Mouse (Mus musculus) MEL (cell line): ENCODE results near the gene Ano8. TPM values are rescaled to one million over a fixed set of nuclear protein-coding genes. Genes with fewer than 3 reads are reported as not detected.

ENCODE experiments used
- DNase-seq: peaks from one replicate; pipeline ENCODE4 v3.0.0; 2011; ENCODE audit warnings: low read depth, low spot score
- H3K27ac ChIP-seq: 2 replicates; pipeline ENCODE4 v1.5.1; 2012; ENCODE audit warnings: low read depth, mild to moderate bottlenecking, control low read depth, low read length, moderate library complexity; ENCODE audit not compliant: control insufficient read depth
- H3K27me3 ChIP-seq, 2 experiments: fragments of 150-350 bp in 1 of 2; sonication (generic) in 1 of 2; 2 replicates each; pipeline ENCODE4 v1.6.1; 2012; ENCODE audit warnings: low read length in 2 of 2, mild to moderate bottlenecking in 2 of 2, improper control_type of control experiment in 1 of 2, moderate library complexity in 1 of 2; ENCODE audit not compliant: insufficient read depth in 2 of 2, control insufficient read depth in 1 of 2
- H3K36me3 ChIP-seq, 2 experiments: 2 replicates each; pipeline ENCODE4 v1.6.1; 2012 to 2014; ENCODE audit warnings: low read length in 2 of 2, improper control_type of control experiment in 1 of 2, inconsistent platforms in 1 of 2, mild to moderate bottlenecking in 1 of 2; ENCODE audit not compliant: insufficient read depth in 2 of 2, control insufficient read depth in 1 of 2
- H3K4me1 ChIP-seq, 2 experiments: fragments of 150-350 bp in 1 of 2; sonication (generic) in 1 of 2; 2 replicates each; pipeline ENCODE4 v1.6.1; 2012; ENCODE audit warnings: low read length in 2 of 2, improper control_type of control experiment in 1 of 2, mild to moderate bottlenecking in 1 of 2; ENCODE audit not compliant: insufficient read depth in 2 of 2, control insufficient read depth in 1 of 2
- H3K4me3 ChIP-seq, 2 experiments: fragments of 150-350 bp in 1 of 2; sonication (generic) in 1 of 2; 2 replicates each; pipeline ENCODE4 v1.5.1; 2012; ENCODE audit warnings: low read depth in 2 of 2, low read length in 2 of 2, mild to moderate bottlenecking in 2 of 2, moderate library complexity in 2 of 2, control low read depth in 1 of 2, improper control_type of control experiment in 1 of 2; ENCODE audit not compliant: control insufficient read depth in 1 of 2, insufficient read depth in 1 of 2
- H3K79me2 ChIP-seq: 2 replicates; pipeline ENCODE4 v1.6.1; 2012; ENCODE audit warnings: mild to moderate bottlenecking, low read length, moderate library complexity; ENCODE audit not compliant: control insufficient read depth, poor library complexity, insufficient read depth
- H3K9ac ChIP-seq: 2 replicates; pipeline ENCODE4 v1.6.1; 2012; ENCODE audit warnings: low read depth, mild to moderate bottlenecking, control low read depth, low read length, moderate library complexity; ENCODE audit not compliant: control insufficient read depth, poor library complexity, severe bottlenecking
- H3K9me3 ChIP-seq: fragments of 150-350 bp; sonication (generic); replicated peaks from 2 replicates; pipeline ENCODE4 v1.6.1; 2012; ENCODE audit warnings: mild to moderate bottlenecking, low read length, improper control_type of control experiment, moderate library complexity; ENCODE audit not compliant: insufficient read depth
- BHLHE40 ChIP-seq: IDR thresholded peaks from 2 replicates; pipeline ENCODE4 v1.6.1; 2012; ENCODE audit warnings: low read depth, mild to moderate bottlenecking, inconsistent platforms, low read length, improper control_type of control experiment, borderline replicate concordance
- CHD1 ChIP-seq: IDR thresholded peaks from 2 replicates; pipeline ENCODE4 v1.6.1; 2012; ENCODE audit warnings: low read depth, mild to moderate bottlenecking, inconsistent platforms, low read length, improper control_type of control experiment
- EP300 ChIP-seq, 2 experiments: IDR thresholded peaks; 2 replicates each; pipeline ENCODE4 v1.6.1; 2011; ENCODE audit warnings: improper control_type of control experiment in 2 of 2, low read length in 2 of 2, low read depth in 1 of 2, mild to moderate bottlenecking in 1 of 2
- ETS1 ChIP-seq: IDR thresholded peaks from 2 replicates; pipeline ENCODE4 v1.6.1; 2012; ENCODE audit warnings: low read depth, mild to moderate bottlenecking, inconsistent platforms, low read length, improper control_type of control experiment, moderate library complexity
- HCFC1 ChIP-seq: IDR thresholded peaks from 2 replicates; pipeline ENCODE4 v1.6.1; 2012; ENCODE audit warnings: low read depth, mild to moderate bottlenecking, inconsistent platforms, low read length, improper control_type of control experiment, moderate library complexity
- JUND ChIP-seq: IDR thresholded peaks from 2 replicates; pipeline ENCODE4 v1.6.1; 2011; ENCODE audit warnings: low read depth, mild to moderate bottlenecking, improper control_type of control experiment, low read length
- MAX ChIP-seq: IDR thresholded peaks from 2 replicates; pipeline ENCODE4 v1.6.1; 2011; ENCODE audit warnings: low read length, improper control_type of control experiment
- MAZ ChIP-seq: IDR thresholded peaks from 2 replicates; pipeline ENCODE4 v1.6.1; 2012; ENCODE audit warnings: low read depth, mild to moderate bottlenecking, inconsistent platforms, low read length, improper control_type of control experiment
- MEF2A ChIP-seq: IDR thresholded peaks from 2 replicates; pipeline ENCODE4 v1.6.1; 2014; ENCODE audit warnings: low read depth, mild to moderate bottlenecking, inconsistent platforms, low read length, improper control_type of control experiment; ENCODE audit not compliant: poor library complexity, insufficient replicate concordance, severe bottlenecking; ENCODE audit errors: extremely low read depth
- NELFE ChIP-seq: IDR thresholded peaks from 2 replicates; pipeline ENCODE4 v1.6.1; 2011; ENCODE audit warnings: low read depth, low read length, improper control_type of control experiment
- NRF1 ChIP-seq: IDR thresholded peaks from 2 replicates; pipeline ENCODE4 v1.6.1; 2014; ENCODE audit warnings: low read depth, mild to moderate bottlenecking, inconsistent platforms, low read length, improper control_type of control experiment, moderate library complexity; ENCODE audit not compliant: poor library complexity, insufficient read depth, severe bottlenecking
- RAD21 ChIP-seq: IDR thresholded peaks from 2 replicates; pipeline ENCODE4 v1.6.1; 2011; ENCODE audit warnings: mild to moderate bottlenecking, low read depth, low read length, improper control_type of control experiment
- RCOR1 ChIP-seq: IDR thresholded peaks from 2 replicates; pipeline ENCODE4 v1.6.1; 2012; ENCODE audit warnings: low read depth, mild to moderate bottlenecking, inconsistent platforms, low read length, improper control_type of control experiment
- TAL1 ChIP-seq: IDR thresholded peaks from 2 replicates; pipeline ENCODE4 v1.6.1; 2012; ENCODE audit warnings: mild to moderate bottlenecking, inconsistent platforms, low read length, moderate library complexity, mixed read lengths
- TCF12 ChIP-seq: IDR thresholded peaks from 2 replicates; pipeline ENCODE4 v1.6.1; 2014; ENCODE audit warnings: low read depth, mild to moderate bottlenecking, inconsistent platforms, low read length, improper control_type of control experiment, moderate library complexity
- USF2 ChIP-seq, 2 experiments: IDR thresholded peaks; 2 replicates each; pipeline ENCODE4 v1.6.1; 2011 to 2012; ENCODE audit warnings: improper control_type of control experiment in 2 of 2, low read length in 2 of 2, borderline replicate concordance in 1 of 2, inconsistent platforms in 1 of 2, low read depth in 1 of 2, mild to moderate bottlenecking in 1 of 2; ENCODE audit not compliant: insufficient read depth in 1 of 2
- ZKSCAN1 ChIP-seq: IDR thresholded peaks from 2 replicates; pipeline ENCODE4 v1.6.1; 2012; ENCODE audit warnings: low read depth, mild to moderate bottlenecking, inconsistent platforms, low read length, improper control_type of control experiment, moderate library complexity
- ZMIZ1 ChIP-seq: IDR thresholded peaks from 2 replicates; pipeline ENCODE4 v1.6.1; 2012; ENCODE audit warnings: low read depth, mild to moderate bottlenecking, inconsistent platforms, low read length, improper control_type of control experiment, moderate library complexity
- ZNF384 ChIP-seq: IDR thresholded peaks from 2 replicates; pipeline ENCODE4 v1.6.1; 2012; ENCODE audit warnings: low read depth, mild to moderate bottlenecking, inconsistent platforms, low read length, improper control_type of control experiment
- polyA plus RNA-seq, 2 experiments: library from polyadenylated mRNA; stranded (reverse) in 1 of 2; unstranded in 1 of 2; fragments of >175 nt in 1 of 2; fragments of >200 nt in 1 of 2; gene quantifications; 2 replicates each; pipeline versions ENCODE4 v1.2.1 to v1.2.4; 2012; ENCODE audit warnings: low replicate concordance in 2 of 2, low read depth in 1 of 2; ENCODE audit not compliant: insufficient read length in 2 of 2, insufficient read depth in 1 of 2, missing spikeins in 1 of 2
- total RNA-seq: library from RNA; depleted of rRNA; stranded (reverse); fragments of 300-350 nt; gene quantifications from 2 replicates; pipeline ENCODE4 v1.2.3, GENCODE M21; 2012

Ano8 gene
- total and polyA plus RNA-seq, 3 experiments, result 3.9 to 4.8 TPM; not detected in 1

- Histone ChIP-seq H3K27me3 (no peaks in the 10 kb centered on the region), H3K9ac (peak overlapping the region; percentile 82), H3K4me3 (peak overlapping the region; percentile 89 to 95), H3K79me2 (peaks cover 7% of the 10 kb centered on the region; the same call in 1 of the 2 replicates), H3K4me1 (peaks cover 0 to 10% of the 10 kb centered on the region in 2 experiments; a peak in 2 of 4 replicates), H3K36me3 (peaks cover 0 to 7% of the 10 kb centered on the region in 2 experiments; a peak in 1 of 4 replicates), H3K27ac (no peak overlapping the region), H3K9me3 (no peaks in the 10 kb centered on the region)
- DNase-seq, result no peak
- TF ChIP-seq MAX (no peak), EP300 (IDR thresholded peaks at IDR 0.05; ENCODE audit: low read depth in 1 of 2, low read length in 2 of 2) (no peak), MAZ (no peak), MEF2A (no peak), NRF1 (no peak), ETS1 (no peak), ZKSCAN1 (no peak), NELFE (no peak), TAL1 (no peak), RCOR1 (no peak), RAD21 (no peak), JUND (no peak), HCFC1 (no peak), TCF12 (no peak), CHD1 (no peak), BHLHE40 (no peak)
Observed at GRCm38 (mm10) chr8:71462786-71463185, 23.0 kb downstream of the Ano8 start.

DNA sequence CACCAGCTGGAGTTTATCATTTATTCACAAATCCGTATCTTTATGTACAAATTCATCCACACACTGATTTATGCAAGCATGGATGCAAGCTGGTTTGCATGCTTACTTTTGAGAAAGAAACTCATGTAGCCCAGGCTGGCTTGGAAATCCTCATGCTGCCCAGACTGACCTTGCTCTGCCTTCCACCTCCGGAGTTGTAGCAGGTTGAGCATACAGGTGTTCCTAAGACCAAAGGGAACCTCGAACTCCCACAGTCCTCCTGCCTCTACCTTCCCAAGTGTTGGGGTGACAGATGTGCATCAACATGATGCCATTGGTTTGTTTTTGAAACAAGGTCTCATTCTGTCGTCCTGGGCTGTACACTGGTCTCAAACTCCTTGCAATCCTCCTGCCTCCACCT lies 23.6 kb downstream of the Ano8 start:
- H3K4me3 ChIP-seq, result no peak overlapping the region
- H3K36me3 ChIP-seq, result peaks cover 0 to 7% of the 10 kb centered on the region in 2 experiments; a peak in 1 of 4 replicates
- no peak for DNase-seq
- H3K9me3 ChIP-seq, result no peaks in the 10 kb centered on the region
- no peaks in the 10 kb centered on the region for H3K27me3 ChIP-seq
- H3K4me1 ChIP-seq, result peaks cover 0 to 10% of the 10 kb centered on the region in 2 experiments; a peak in 2 of 4 replicates
- no peak for TF ChIP-seq JUND
- TF ChIP-seq ZNF384, result no peak
- no peak for TF ChIP-seq ZMIZ1
- no peak for TF ChIP-seq USF2 (IDR thresholded peaks at IDR 0.05; ENCODE audit: borderline replicate concordance in 1 of 2, insufficient read depth in 1 of 2, low read depth in 1 of 2, low read length in 2 of 2)
- TF ChIP-seq EP300 (IDR thresholded peaks at IDR 0.05; ENCODE audit: low read depth in 1 of 2, low read length in 2 of 2), result no peak
- TF ChIP-seq, all 39 proteins: peak for 0
- peaks cover 7% of the 10 kb centered on the region; the same call in 1 of the 2 replicates for H3K79me2 ChIP-seq
- H3K9ac ChIP-seq, result no peak overlapping the region
- H3K27ac ChIP-seq, result no peak overlapping the region
